Mouse (Mus musculus): ENCODE results near the gene Gm7029.
"Not testable (repeated sequence)": the region's sequence is repeated elsewhere in the genome, so short reads cannot be mapped to it uniquely, and the experiment has no call there.

DNA sequence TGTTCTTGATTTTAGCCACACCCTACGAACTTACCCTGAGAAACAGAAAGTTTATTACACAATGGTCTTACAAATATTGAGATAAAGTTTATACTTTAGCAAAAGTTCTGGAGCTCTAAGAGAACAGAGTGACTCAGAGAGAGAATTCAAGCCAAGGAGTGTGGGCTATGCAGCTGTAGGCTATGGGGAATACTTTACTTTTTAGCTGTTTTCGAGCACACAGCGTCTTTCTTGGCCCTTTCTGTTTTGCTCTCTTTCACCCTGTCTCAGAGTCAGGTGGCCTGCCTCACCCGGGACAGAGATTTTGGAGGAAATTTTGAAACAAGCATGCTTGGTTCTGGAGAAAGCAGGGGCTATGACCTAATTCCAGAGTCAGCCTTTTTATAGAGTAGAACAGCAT lies 24.6 kb downstream of the Gm7029 start:
- TF ChIP-seq CTCF (conservative IDR thresholded peaks at IDR 0.05 in 1 of 2, IDR thresholded peaks at IDR 0.05 in 1 of 2; ENCODE audit: low read depth in 2 of 2, low read length in 2 of 2); TBP (conservative IDR thresholded peaks at IDR 0.05; ENCODE audit: low read depth, low read length); MXI1 (IDR thresholded peaks at IDR 0.05; ENCODE audit: low read depth, low read length); KAT2A (IDR thresholded peaks at IDR 0.05; ENCODE audit: insufficient replicate concordance, low read length); POLR2A (IDR thresholded peaks at IDR 0.05; ENCODE audit: low read depth, low read length); USF2 (conservative IDR thresholded peaks at IDR 0.05; ENCODE audit: low read depth, low read length); BHLHE40 (IDR thresholded peaks at IDR 0.05; ENCODE audit: low read depth, low read length); MYC (IDR thresholded peaks at IDR 0.05; ENCODE audit: low read depth, low read length): not testable (repeated sequence)
